Mouse (Mus musculus) intestine, embryonic 14.5 days (tissue): ENCODE measurements around the gene Stn1. TPM values are rescaled to one million over a fixed set of nuclear protein-coding genes. Genes with fewer than 3 reads are reported as not detected.

ENCODE experiments used
- ATAC-seq: fragments of 200-750 bp; cut with Nextera tagmentation; replicated peaks from 2 replicates; pipeline ENCODE4 v1.8.0; 2017; ENCODE audit warnings: low read depth, moderate number of reproducible peaks, moderate TSS enrichment, moderate library complexity; ENCODE audit not compliant: low FRiP score, low TSS enrichment
- DNase-seq: peaks from one replicate; pipeline ENCODE4 v3.0.0-alpha.2; 2018; ENCODE audit warnings: low spot score
- H3K27ac ChIP-seq: fragments of 300-500 bp; sonication (generic); 2 replicates; pipeline ENCODE4 v1.5.1; 2014; ENCODE audit warnings: low read depth, mild to moderate bottlenecking, control low read depth
- H3K27me3 ChIP-seq: fragments of 300-500 bp; sonication (generic); replicated peaks from 2 replicates; pipeline ENCODE4 v1.6.1; 2014; ENCODE audit warnings: low read length, control low read depth; ENCODE audit not compliant: control insufficient read depth, insufficient read depth
- H3K36me3 ChIP-seq: fragments of 300-500 bp; sonication (generic); 2 replicates; pipeline ENCODE4 v1.6.1; 2014; ENCODE audit warnings: low read length, control low read depth; ENCODE audit not compliant: control insufficient read depth, insufficient read depth
- H3K4me1 ChIP-seq: fragments of 300-500 bp; sonication (generic); replicated peaks from 2 replicates; pipeline ENCODE4 v1.6.1; 2014; ENCODE audit warnings: low read length, control low read depth, mixed read lengths; ENCODE audit not compliant: control insufficient read depth, insufficient read depth
- H3K4me2 ChIP-seq: fragments of 300-500 bp; sonication (generic); 2 replicates; pipeline ENCODE4 v1.6.1; 2014; ENCODE audit warnings: low read length
- H3K4me3 ChIP-seq: fragments of 300-500 bp; sonication (generic); 2 replicates; pipeline ENCODE4 v1.5.1; 2014; ENCODE audit warnings: low read depth, low read length, control low read depth, mixed read lengths
- H3K9ac ChIP-seq: fragments of 300-500 bp; sonication (generic); 2 replicates; pipeline ENCODE4 v1.6.1; 2014; ENCODE audit warnings: mild to moderate bottlenecking, low read length
- H3K9me3 ChIP-seq: fragments of 300-500 bp; sonication (generic); 2 replicates; pipeline ENCODE4 v1.6.1; 2016; ENCODE audit warnings: low read length, control low read depth; ENCODE audit not compliant: control insufficient read depth
- WGBS: fragments of 180-500 bp; shearing (Covaris S2); extraction: QIAGEN DNeasy Blood & Tissue Kit; methylation state at CpG from one replicate; pipeline ENCODE4 v1.1.7; 2014; 5-methylcytosine and 5-hydroxymethylcytosine counted together
- polyA plus RNA-seq: library from polyadenylated mRNA; unstranded; fragments of >200 nt; fragmentation: Nextera tagmentation; extraction: Ambion mirVana; gene quantifications from 2 replicates; pipeline ENCODE4 v1.2.1, GENCODE M21; 2014

Gene Stn1
- polyA plus RNA-seq, 1 experiment from 2014 or later, result 53.5 TPM

GRCm38 (mm10) chr19:47466775-47467174, 70.5 kb downstream of the Stn1 start:
- Histone ChIP-seq H3K27me3 (no peaks in the 10 kb centered on the region), H3K27ac (no peak overlapping the region), H3K36me3 (no peaks in the 10 kb centered on the region), H3K9me3 (no peaks in the 10 kb centered on the region), H3K4me1 (0 out of 2 replicates have a peak, but pooled peaks cover 10% of the 10 kb centered on the region), H3K9ac (no peak overlapping the region), H3K4me3 (no peak overlapping the region), H3K4me2 (no peak overlapping the region)
- DNase-seq (no peak), ATAC-seq (no peak)
- WGBS, result 76% methylated on average over 8 of the region's 8 CpGs

GRCm38 (mm10) chr19:47465467-47465866, 71.8 kb downstream of the Stn1 start:
- Histone ChIP-seq H3K9me3 (no peaks in the 10 kb centered on the region), H3K4me3 (no peak overlapping the region), H3K4me2 (no peak overlapping the region), H3K9ac (no peak overlapping the region), H3K27ac (no peak overlapping the region), H3K27me3 (no peaks in the 10 kb centered on the region), H3K36me3 (no peaks in the 10 kb centered on the region), H3K4me1 (peaks cover 18% of the 10 kb centered on the region)
- ATAC-seq (no peak), DNase-seq (no peak)
- 53% methylated on average over 9 of the region's 9 CpGs for WGBS

GRCm38 (mm10) chr19:47464304-47465241, 72.7 kb downstream of the Stn1 start, which contains the start of gene Sh3pxd2a:
TSS of gene Sh3pxd2a (minus strand) at chr19:47464401.
- DNase-seq (peak; percentile 91), ATAC-seq (peak; percentile 94)
- no peaks in the 10 kb centered on the region for H3K9me3 ChIP-seq
- peaks cover 26% of the 10 kb centered on the region for H3K4me1 ChIP-seq
- H3K36me3 ChIP-seq, result no peaks in the 10 kb centered on the region
- peak within 1 kb of the TSS; percentile 64 for H3K4me3 ChIP-seq
- H3K27ac ChIP-seq, result peak within 1 kb of the TSS; percentile 82
- WGBS, result 1% methylated on average over 50 of the region's 70 CpGs
- H3K9ac ChIP-seq, result peak within 1 kb of the TSS; percentile 83
- H3K4me2 ChIP-seq, result peak within 1 kb of the TSS; percentile 83
- no peaks in the 10 kb centered on the region for H3K27me3 ChIP-seq

GRCm38 (mm10) chr19:47463636-47464303, 73.5 kb downstream of the Stn1 start:
- Histone ChIP-seq H3K4me2 (peak overlapping the region; percentile 83), H3K9ac (peak overlapping the region; percentile 83), H3K4me1 (peaks cover 29% of the 10 kb centered on the region), H3K9me3 (no peaks in the 10 kb centered on the region), H3K27me3 (no peaks in the 10 kb centered on the region), H3K4me3 (peak overlapping the region; percentile 64), H3K36me3 (no peaks in the 10 kb centered on the region), H3K27ac (peak overlapping the region; percentile 82)
- no peak for DNase-seq
- WGBS, result under 1% methylated on average over 44 of the region's 46 CpGs
- ATAC-seq, result peak; percentile 66

GRCm38 (mm10) chr19:47463206-47463605, 74.1 kb downstream of the Stn1 start:
- H3K27ac ChIP-seq, result no peak overlapping the region
- DNase-seq, result no peak
- no peak for ATAC-seq

GRCm38 (mm10) chr19:47462725-47463124, 74.6 kb downstream of the Stn1 start:
- H3K27me3 ChIP-seq, result no peaks in the 10 kb centered on the region
- peaks cover 39% of the 10 kb centered on the region for H3K4me1 ChIP-seq
- no peaks in the 10 kb centered on the region for H3K36me3 ChIP-seq
- ATAC-seq (no peak), DNase-seq (no peak)
- 27% methylated on average over 6 of the region's 6 CpGs for WGBS
- H3K27ac ChIP-seq, result no peak overlapping the region
- no peak overlapping the region; the same call in 1 of the 2 replicates for H3K9ac ChIP-seq
- peak overlapping the region; percentile 83 for H3K4me2 ChIP-seq
- no peaks in the 10 kb centered on the region for H3K9me3 ChIP-seq
- peak overlapping the region; percentile 64 for H3K4me3 ChIP-seq

More at GRCm38 (mm10) chr19:47463206-47463605, 74.1 kb downstream of the Stn1 start:
- Histone ChIP-seq H3K9me3 (no peaks in the 10 kb centered on the region), H3K4me1 (peaks cover 34% of the 10 kb centered on the region), H3K9ac (peak overlapping the region; percentile 83), H3K4me2 (peak overlapping the region; percentile 83), H3K36me3 (no peaks in the 10 kb centered on the region), H3K27me3 (no peaks in the 10 kb centered on the region), H3K4me3 (peak overlapping the region; percentile 64)
- 3% methylated on average over 13 of the region's 13 CpGs for WGBS

- no peak for ATAC-seq
- Histone ChIP-seq H3K9ac (no peak overlapping the region), H3K9me3 (no peaks in the 10 kb centered on the region), H3K36me3 (no peaks in the 10 kb centered on the region), H3K27ac (0 out of 2 replicates have a peak overlapping the region, but pooled peaks have one; percentile 16), H3K27me3 (no peaks in the 10 kb centered on the region), H3K4me3 (no peak overlapping the region), H3K4me2 (no peak overlapping the region), H3K4me1 (peaks cover 46% of the 10 kb centered on the region)
- no peak for DNase-seq
- 86% methylated on average over 3 of the region's 3 CpGs for WGBS
Measured at GRCm38 (mm10) chr19:47461838-47462237, 75.5 kb downstream of the Stn1 start.

- H3K36me3 ChIP-seq, result no peaks in the 10 kb centered on the region
- ATAC-seq, result no peak
- H3K9ac ChIP-seq, result no peak overlapping the region
- peak overlapping the region; percentile 60; the same call in 1 of the 2 replicates for H3K27ac ChIP-seq
- peaks cover 46% of the 10 kb centered on the region for H3K4me1 ChIP-seq
- H3K9me3 ChIP-seq, result no peaks in the 10 kb centered on the region
- H3K27me3 ChIP-seq, result no peaks in the 10 kb centered on the region
- H3K4me2 ChIP-seq, result no peak overlapping the region
- H3K4me3 ChIP-seq, result no peak overlapping the region
- DNase-seq, result no peak
- WGBS, result 72% methylated on average over 9 of the region's 9 CpGs
Measured at GRCm38 (mm10) chr19:47461386-47461785, 75.9 kb downstream of the Stn1 start.
